Mouse (Mus musculus) midbrain, embryonic 16.5 days (tissue): ENCODE results near the gene B430305J03Rik. TPM values are rescaled to one million over a fixed set of nuclear protein-coding genes. Genes with fewer than 3 reads are reported as not detected.

Experiments
- ATAC-seq: fragments of 200-750 bp; cut with Nextera tagmentation; 2 replicates; pipeline ENCODE4 v1.8.0; 2017; ENCODE audit warnings: moderate TSS enrichment
- H3K27ac ChIP-seq: fragments of 300-500 bp; sonication (generic); 2 replicates; pipeline ENCODE4 v1.5.1; 2014; ENCODE audit warnings: mild to moderate bottlenecking, low read length, mixed read lengths
- H3K27me3 ChIP-seq: fragments of 300-500 bp; sonication (generic); 2 replicates; pipeline ENCODE4 v1.6.1; 2014; ENCODE audit warnings: low read depth, low read length, mixed read lengths; ENCODE audit not compliant: control insufficient read depth, insufficient read depth
- H3K36me3 ChIP-seq: fragments of 300-500 bp; sonication (generic); 2 replicates; pipeline ENCODE4 v1.6.1; 2014; ENCODE audit warnings: mild to moderate bottlenecking, low read length, moderate library complexity, mixed read lengths; ENCODE audit not compliant: control insufficient read depth, insufficient read depth
- H3K4me1 ChIP-seq: fragments of 300-500 bp; sonication (generic); 2 replicates; pipeline ENCODE4 v1.6.1; 2014; ENCODE audit warnings: mild to moderate bottlenecking, low read length, mixed read lengths; ENCODE audit not compliant: control insufficient read depth, insufficient read depth
- H3K4me2 ChIP-seq: fragments of 300-500 bp; sonication (generic); 2 replicates; pipeline ENCODE4 v1.6.1; 2014; ENCODE audit warnings: mild to moderate bottlenecking, low read length, mixed read lengths
- H3K4me3 ChIP-seq: fragments of 300-500 bp; sonication (generic); 2 replicates; pipeline ENCODE4 v1.5.1; 2014; ENCODE audit warnings: low read depth, mild to moderate bottlenecking, low read length, moderate library complexity, mixed read lengths
- H3K9ac ChIP-seq: fragments of 300-500 bp; sonication (generic); 2 replicates; pipeline ENCODE4 v1.6.1; 2014; ENCODE audit warnings: low read depth, low read length, mixed read lengths
- H3K9me3 ChIP-seq: fragments of 300-500 bp; sonication (generic); replicated peaks from 2 replicates; pipeline ENCODE4 v1.6.1; 2014; ENCODE audit warnings: mild to moderate bottlenecking, low read length, mixed read lengths; ENCODE audit not compliant: control insufficient read depth, poor library complexity, severe bottlenecking
- WGBS: fragments of 180-500 bp; shearing (Covaris S2); extraction: QIAGEN DNeasy Blood & Tissue Kit; methylation state at CpG from one replicate; pipeline ENCODE4 v1.1.7; 2014; 5-methylcytosine and 5-hydroxymethylcytosine counted together
- polyA plus RNA-seq: library from polyadenylated mRNA; unstranded; fragments of >200 nt; fragmentation: Nextera tagmentation; extraction: Ambion mirVana; gene quantifications from 2 replicates; pipeline ENCODE4 v1.2.1, GENCODE M21; 2015

Gene B430305J03Rik
- polyA plus RNA-seq, 1 experiment from 2014 or later = not detected

- Histone ChIP-seq H3K27me3 (no peaks in the 10 kb centered on the region; the same call in 1 of the 2 replicates), H3K4me2 (no peak within 1 kb of the TSS), H3K4me1 (no peaks in the 10 kb centered on the region), H3K4me3 (no peak within 1 kb of the TSS; the same call in 1 of the 2 replicates), H3K9me3 (no peaks in the 10 kb centered on the region), H3K36me3 (no peaks in the 10 kb centered on the region), H3K9ac (no peak within 1 kb of the TSS), H3K27ac (no peak within 1 kb of the TSS)
- WGBS = 90% methylated on average over 1 of the region's 1 CpGs
- no peak for ATAC-seq
Measured at GRCm38 (mm10) chr3:61361338-61361737, 4.4 kb downstream of the B430305J03Rik start, which contains the start of gene Rap2b. Gene Rap2b (plus strand): TSS chr3:61361638.

- Histone ChIP-seq H3K36me3 (no peaks in the 10 kb centered on the region), H3K4me3 (no peak overlapping the region), H3K27me3 (no peaks in the 10 kb centered on the region; the same call in 1 of the 2 replicates), H3K9me3 (no peaks in the 10 kb centered on the region), H3K9ac (no peak overlapping the region), H3K27ac (no peak overlapping the region), H3K4me1 (no peaks in the 10 kb centered on the region), H3K4me2 (no peak overlapping the region)
- WGBS = 62% methylated on average over 7 of the region's 7 CpGs
- ATAC-seq = no peak
Measured at GRCm38 (mm10) chr3:61358756-61359293, 6.9 kb downstream of the B430305J03Rik start.

GRCm38 (mm10) chr3:61358107-61358506, 7.6 kb downstream of the B430305J03Rik start:
- H3K4me2 ChIP-seq = no peak overlapping the region
- H3K27me3 ChIP-seq = no peaks in the 10 kb centered on the region; the same call in 1 of the 2 replicates
- no peak overlapping the region for H3K4me3 ChIP-seq
- no peak overlapping the region for H3K27ac ChIP-seq
- H3K4me1 ChIP-seq = no peaks in the 10 kb centered on the region
- H3K9ac ChIP-seq = no peak overlapping the region
- 53% methylated on average over 6 of the region's 6 CpGs for WGBS
- H3K9me3 ChIP-seq = no peaks in the 10 kb centered on the region
- ATAC-seq = no peak
- H3K36me3 ChIP-seq = no peaks in the 10 kb centered on the region

- Histone ChIP-seq H3K27ac (no peak overlapping the region), H3K9ac (no peak overlapping the region), H3K9me3 (no peaks in the 10 kb centered on the region), H3K27me3 (no peaks in the 10 kb centered on the region), H3K36me3 (no peaks in the 10 kb centered on the region), H3K4me3 (no peak overlapping the region), H3K4me2 (no peak overlapping the region), H3K4me1 (no peaks in the 10 kb centered on the region)
- WGBS = 36% methylated on average over 1 of the region's 1 CpGs
- ATAC-seq = no peak
Measured at GRCm38 (mm10) chr3:61355464-61355863, 10.3 kb downstream of the B430305J03Rik start.

- H3K27me3 ChIP-seq = no peaks in the 10 kb centered on the region
- ATAC-seq = no peak
- H3K9ac ChIP-seq = no peak overlapping the region
- no peak overlapping the region for H3K4me2 ChIP-seq
- 79% methylated on average over 1 of the region's 1 CpGs for WGBS
- H3K4me3 ChIP-seq = no peak overlapping the region
- no peaks in the 10 kb centered on the region for H3K36me3 ChIP-seq
- H3K9me3 ChIP-seq = no peaks in the 10 kb centered on the region
- H3K4me1 ChIP-seq = no peaks in the 10 kb centered on the region
- no peak overlapping the region for H3K27ac ChIP-seq
Measured at GRCm38 (mm10) chr3:61349433-61349832, 16.3 kb downstream of the B430305J03Rik start.

GRCm38 (mm10) chr3:61348036-61348614, 17.6 kb downstream of the B430305J03Rik start:
- no peaks in the 10 kb centered on the region for H3K4me1 ChIP-seq
- H3K9me3 ChIP-seq = no peaks in the 10 kb centered on the region
- H3K27me3 ChIP-seq = no peaks in the 10 kb centered on the region
- no peak overlapping the region for H3K4me3 ChIP-seq
- H3K4me2 ChIP-seq = no peak overlapping the region
- WGBS = 84% methylated on average over 4 of the region's 4 CpGs
- ATAC-seq = no peak
- H3K9ac ChIP-seq = no peak overlapping the region
- no peaks in the 10 kb centered on the region for H3K36me3 ChIP-seq
- H3K27ac ChIP-seq = no peak overlapping the region

- Histone ChIP-seq H3K9ac (no peak overlapping the region), H3K4me2 (no peak overlapping the region), H3K4me3 (no peak overlapping the region), H3K9me3 (no peaks in the 10 kb centered on the region), H3K4me1 (no peaks in the 10 kb centered on the region), H3K36me3 (no peaks in the 10 kb centered on the region), H3K27me3 (no peaks in the 10 kb centered on the region), H3K27ac (no peak overlapping the region)
- WGBS = 60% methylated on average over 1 of the region's 1 CpGs
- ATAC-seq = no peak
Measured at GRCm38 (mm10) chr3:61345636-61346035, 20.1 kb downstream of the B430305J03Rik start.

GRCm38 (mm10) chr3:61344031-61344430, 21.7 kb downstream of the B430305J03Rik start:
- WGBS = 90% methylated on average over 7 of the region's 7 CpGs
- no peak overlapping the region for H3K9ac ChIP-seq
- ATAC-seq = no peak

GRCm38 (mm10) chr3:61340321-61340720, 25.4 kb downstream of the B430305J03Rik start:
- no peak overlapping the region for H3K4me3 ChIP-seq
- H3K27ac ChIP-seq = no peak overlapping the region
- 60% methylated on average over 5 of the region's 5 CpGs for WGBS
- H3K4me2 ChIP-seq = no peak overlapping the region
- H3K9me3 ChIP-seq = no peaks in the 10 kb centered on the region
- H3K4me1 ChIP-seq = no peaks in the 10 kb centered on the region
- ATAC-seq = no peak
- no peak overlapping the region for H3K9ac ChIP-seq
- no peaks in the 10 kb centered on the region for H3K36me3 ChIP-seq
- no peaks in the 10 kb centered on the region for H3K27me3 ChIP-seq

More at GRCm38 (mm10) chr3:61344031-61344430, 21.7 kb downstream of the B430305J03Rik start:
- Histone ChIP-seq H3K27ac (no peak overlapping the region), H3K4me2 (no peak overlapping the region), H3K27me3 (no peaks in the 10 kb centered on the region), H3K4me1 (no peaks in the 10 kb centered on the region), H3K9me3 (no peaks in the 10 kb centered on the region), H3K4me3 (no peak overlapping the region), H3K36me3 (no peaks in the 10 kb centered on the region)
